Mouse (Mus musculus) embryo, embryonic 10.5 days (tissue): ENCODE results near the gene Uhrf2.
A peak's percentile ranks its signal among the peaks of the same experiment; 100 is the strongest.

ENCODE experiments used
- DNase-seq: peaks from one replicate; pipeline ENCODE4 v3.0.0-alpha.2; 2015; ENCODE audit warnings: low spot score

The Uhrf2 gene

DNA sequence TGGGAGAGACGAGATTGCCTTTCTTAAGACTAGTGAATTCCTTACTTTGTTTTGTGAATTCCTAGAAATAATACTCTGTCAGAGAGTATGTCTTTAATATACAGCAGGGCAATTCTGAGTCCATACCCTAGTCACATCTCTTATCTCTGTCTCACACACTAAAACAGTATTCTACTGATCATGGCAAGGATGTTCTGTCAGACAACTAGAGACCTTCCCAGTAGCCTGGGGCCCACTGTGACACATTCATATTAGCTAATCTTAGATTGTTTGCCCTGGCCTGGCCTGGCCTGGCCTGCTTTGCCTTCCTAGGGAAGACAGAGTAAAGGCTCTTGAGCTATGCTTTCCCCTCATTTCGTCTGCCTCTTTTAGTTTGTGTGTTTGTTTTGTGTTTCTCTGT lies 20.3 kb downstream of the Uhrf2 start:
- no peak for DNase-seq

DNA sequence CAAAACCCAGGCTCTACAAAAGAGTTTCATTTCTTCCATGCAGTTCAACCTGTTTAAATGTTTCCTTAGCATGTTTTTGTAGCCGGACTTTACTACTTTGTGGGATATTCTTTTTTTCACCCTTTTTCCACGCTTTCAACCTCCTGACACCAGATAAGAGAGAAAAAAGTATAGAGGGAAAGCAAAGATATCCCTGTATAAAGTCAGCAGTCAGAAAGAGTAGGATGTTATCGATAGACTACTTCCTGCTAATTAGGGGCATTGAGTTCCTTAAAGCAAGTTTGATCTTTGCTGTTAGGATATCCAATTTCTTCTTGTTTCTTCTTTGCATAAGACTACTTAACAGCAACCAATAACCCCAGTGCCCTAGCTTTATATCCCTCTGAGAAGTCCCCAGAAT lies 21.2 kb downstream of the Uhrf2 start:
- DNase-seq = no peak

DNA sequence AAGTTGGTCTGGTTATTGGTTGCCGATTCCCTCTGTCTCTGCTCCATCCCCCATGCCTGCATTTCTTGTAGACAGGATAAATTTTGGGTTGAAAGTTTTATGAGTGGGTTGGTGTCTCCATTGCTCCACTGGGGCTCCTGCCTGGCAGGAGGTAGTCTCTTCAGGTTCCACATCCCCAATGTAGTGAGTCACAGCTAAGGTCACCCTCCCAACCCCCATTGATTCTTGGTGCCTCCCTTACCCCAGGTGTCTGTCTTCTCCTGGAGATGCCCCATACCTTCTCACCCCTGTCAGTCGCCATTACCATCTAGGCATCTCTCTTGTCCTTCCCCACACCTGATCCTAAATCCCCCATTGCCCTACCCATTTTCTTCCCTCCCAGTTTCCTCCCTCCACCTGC lies 23.9 kb downstream of the Uhrf2 start:
- no peak for DNase-seq

DNA sequence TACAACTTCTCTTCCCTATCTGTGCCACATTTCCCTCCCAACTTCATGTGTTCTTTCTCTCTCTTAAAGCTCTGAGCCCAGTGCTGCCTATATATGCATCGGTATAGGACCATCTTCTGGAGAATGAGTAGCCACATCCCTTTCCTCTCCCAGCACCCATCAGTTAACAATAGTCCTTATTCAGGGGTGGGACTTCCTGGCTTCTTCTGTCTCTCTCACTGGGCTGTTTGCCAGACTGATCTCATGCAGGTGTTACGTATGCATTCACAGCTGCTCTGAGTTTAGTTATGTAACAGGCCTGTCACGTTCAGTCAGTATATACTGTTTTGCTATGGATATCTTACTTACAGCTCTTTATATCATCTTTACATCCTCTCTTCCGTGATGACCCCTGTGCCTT lies 35.5 kb downstream of the Uhrf2 start:
- no peak for DNase-seq

DNA sequence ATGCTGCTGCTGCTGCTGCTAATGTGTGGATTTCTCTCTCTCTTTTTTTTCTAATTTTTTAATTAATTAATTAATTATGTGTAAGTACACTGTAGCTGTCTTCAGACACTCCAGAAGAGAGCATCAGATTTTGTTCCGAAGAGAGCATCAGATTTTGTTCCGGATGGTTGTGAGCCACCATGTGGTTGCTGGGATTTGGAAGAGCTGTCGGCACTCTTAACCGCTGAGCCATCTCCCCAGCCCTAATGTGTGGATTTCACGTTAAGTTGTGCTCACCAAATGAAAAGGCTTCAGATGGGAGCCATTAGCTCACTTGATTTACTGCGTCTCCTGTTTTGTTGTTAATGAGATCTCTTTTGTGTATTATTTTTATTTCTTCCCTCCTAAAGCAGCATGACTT lies 59.9 kb downstream of the Uhrf2 start:
- no peak for DNase-seq

DNA sequence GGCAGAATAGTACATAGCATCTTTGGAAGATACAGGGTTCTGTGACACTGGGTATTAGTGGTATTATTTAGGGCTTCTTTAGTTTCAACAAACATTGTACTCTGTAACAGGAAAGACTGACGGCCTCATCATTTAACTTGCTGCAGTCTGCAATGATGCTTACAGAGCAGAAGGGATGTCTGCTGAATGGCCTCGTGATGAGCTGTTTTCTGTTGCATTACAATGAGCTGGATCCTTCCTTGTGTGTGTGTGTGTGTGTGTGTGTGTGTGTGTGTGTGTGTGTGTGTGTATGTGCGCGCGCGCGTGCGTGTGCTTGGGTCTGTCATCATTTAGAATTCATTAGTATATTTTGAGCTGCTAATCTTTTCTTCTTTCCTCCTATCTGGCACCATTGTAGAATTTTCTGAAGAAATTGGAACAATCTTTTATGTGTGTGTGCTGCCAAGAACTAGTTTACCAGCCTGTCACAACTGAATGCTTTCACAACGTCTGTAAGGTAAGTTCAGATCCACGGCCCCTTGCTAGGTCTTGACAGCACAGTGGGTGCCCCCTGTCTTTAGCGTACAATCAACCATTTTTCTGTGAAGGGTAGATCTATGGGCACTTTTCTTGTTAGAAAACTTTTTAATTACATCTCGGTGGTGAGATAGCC lies 61.5 kb downstream of the Uhrf2 start:
- no peak for DNase-seq

DNA sequence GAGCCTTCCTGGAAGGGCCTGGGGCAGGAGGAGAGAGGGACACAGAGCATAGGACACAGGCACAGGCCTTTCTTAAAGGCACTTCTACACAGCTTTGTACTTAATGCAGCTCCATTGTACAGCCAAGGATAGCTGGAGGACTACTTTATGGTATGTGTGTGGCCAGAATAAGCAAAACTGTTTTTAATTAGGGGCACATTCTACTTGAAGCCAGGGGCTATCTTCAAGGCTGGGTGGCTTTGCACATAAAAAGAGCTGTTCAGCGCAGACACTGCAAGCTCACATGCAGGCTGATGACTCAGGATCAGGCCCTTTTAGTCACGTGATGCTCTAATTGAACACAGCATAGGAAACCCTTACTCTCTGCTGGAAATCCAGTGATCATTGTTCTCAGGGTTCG lies 65.9 kb downstream of the Uhrf2 start:
- peak; percentile 58 for DNase-seq

DNA sequence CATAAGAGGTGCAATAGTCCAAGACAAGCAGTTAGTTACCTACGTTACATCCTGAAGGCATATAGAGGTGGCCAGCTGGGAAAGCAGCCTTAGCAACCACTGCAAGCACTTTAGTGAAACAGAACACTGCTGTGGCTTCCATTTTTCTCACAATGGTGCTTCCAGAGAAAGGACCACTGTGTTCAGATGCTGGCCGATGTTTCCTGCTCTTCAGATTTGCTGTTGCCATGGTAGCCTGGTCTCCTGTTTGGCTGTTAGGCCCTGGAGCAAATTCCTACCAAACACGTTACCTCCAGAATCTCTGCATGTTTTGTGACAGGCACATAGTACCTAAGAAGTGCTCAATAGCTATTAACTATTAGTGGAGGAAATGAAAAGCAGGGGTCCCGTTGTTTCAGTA lies 66.7 kb downstream of the Uhrf2 start:
- no peak for DNase-seq

DNA sequence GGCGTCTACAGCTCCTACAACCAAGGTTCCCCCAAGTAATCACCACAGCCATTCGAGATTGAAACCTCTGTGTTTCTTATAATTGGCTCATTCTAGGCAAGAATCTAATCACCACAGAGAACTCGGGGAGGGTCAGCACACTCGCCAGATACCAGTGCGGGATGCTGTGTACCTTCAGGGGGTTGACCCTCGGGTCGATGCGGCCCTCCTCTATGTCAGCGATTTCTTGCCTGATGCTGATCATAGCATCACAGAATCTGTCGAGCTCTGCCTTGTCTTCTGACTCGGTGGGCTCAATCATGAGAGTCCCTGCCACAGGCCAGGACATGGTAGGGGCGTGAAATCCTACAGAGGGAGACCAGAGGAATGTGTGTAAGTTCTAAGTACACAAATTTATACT lies 70.3 kb downstream of the Uhrf2 start:
- DNase-seq = no peak

DNA sequence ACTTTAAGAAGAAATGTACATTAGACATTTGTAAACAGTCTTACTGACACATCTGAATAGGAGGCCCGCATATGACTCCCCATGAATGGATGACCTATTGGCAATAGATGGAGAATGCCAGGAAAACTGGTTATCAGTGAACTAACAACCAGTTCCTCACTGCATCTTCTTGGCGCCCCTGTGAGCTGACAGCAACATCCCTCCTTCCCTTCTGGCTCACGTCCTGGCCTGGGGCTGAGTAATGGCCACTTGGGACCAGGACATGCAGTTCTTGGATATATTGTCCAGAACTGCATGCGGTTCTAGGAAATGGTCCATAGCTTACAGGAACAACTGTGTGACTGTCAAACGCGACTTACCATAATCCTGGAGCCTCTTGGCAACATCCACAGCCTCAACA lies 72.3 kb downstream of the Uhrf2 start:
- DNase-seq = no peak

DNA sequence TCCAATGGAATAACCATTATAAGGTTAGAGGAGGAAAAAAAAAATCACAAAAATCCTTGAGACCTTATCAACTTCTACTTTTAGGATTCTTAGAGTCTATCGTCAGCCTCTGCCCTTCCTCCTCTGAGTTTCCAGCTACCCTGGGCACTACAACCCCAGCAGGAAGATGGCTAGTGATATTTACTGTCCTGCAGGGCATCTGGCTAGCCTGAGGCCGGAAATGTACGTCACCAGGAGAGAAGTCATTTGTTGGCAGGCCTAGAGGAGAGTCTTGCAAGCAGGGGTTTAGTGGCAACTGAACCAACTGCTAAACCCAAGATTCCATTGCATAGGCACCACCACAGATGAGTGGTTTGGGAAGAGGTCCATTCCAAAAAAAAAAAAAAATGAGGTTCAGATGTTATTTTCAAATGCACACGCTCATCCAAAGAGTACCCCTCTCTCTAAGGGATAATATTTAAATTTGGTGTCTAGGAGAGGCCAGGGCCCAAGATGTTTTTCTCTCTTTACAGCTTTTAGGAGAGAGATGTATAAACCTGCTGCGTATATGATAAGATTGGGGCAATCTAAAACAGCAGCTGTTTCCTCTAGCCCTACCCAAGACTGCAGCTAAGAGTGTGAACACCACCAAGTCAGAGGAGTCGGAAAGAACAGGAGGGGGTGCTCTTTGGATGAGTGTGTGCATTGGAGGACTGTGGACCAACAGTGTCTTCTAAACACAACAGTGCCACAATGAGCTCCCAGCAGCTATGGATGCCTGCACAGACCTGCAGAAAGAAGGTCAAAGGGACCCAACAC lies 74.9 kb downstream of the Uhrf2 start:
- no peak for DNase-seq

DNA sequence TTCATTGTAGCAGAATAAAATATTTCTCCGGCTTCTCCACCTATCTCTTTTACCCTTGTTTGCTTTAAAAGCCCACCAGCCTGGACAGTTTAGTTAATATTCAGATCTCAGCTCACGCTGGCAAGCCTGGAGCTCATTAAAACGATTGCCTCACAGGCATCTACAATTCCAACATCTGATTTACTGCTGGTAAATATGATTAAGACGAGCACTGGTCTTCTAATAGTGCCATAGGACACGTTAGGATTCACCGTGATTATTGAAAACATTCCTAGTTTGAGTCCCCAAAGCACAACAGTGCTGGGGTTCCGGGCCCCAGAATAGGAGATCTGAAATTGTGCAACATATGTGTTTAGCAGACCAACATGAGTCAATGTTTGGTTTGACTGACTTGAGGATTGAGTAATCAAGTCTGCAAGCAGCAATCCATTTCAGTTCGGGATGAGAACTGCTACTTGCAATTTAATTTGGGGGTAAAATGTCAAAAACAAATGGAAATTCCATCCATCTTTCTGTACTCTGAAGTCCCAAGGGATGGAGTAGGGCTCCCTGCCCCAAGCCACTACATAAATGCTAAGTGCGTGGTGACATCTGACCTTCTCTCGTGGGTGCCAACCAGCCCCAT lies 77.0 kb downstream of the Uhrf2 start:
- peak; percentile 20 for DNase-seq

DNA sequence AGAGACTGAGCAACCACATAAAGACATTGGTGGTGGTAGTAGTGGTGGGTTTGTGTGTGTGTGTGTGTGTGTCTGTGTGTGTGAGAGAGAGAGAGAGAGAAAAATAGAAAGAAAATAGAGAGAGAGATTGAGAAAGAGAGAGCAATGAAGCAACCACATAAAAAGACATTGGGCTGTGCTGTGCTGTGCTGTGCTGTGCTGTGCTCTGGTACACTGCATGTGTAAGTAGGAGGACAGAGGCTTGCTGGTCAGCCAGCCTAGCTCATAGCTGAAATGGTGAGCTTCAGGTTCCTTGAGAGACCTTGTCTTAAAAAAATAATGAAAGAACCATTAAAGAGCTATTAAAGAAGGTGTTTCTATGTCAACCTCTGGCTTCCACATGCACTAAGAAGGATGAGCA lies 78.3 kb downstream of the Uhrf2 start:
- no peak for DNase-seq

DNA sequence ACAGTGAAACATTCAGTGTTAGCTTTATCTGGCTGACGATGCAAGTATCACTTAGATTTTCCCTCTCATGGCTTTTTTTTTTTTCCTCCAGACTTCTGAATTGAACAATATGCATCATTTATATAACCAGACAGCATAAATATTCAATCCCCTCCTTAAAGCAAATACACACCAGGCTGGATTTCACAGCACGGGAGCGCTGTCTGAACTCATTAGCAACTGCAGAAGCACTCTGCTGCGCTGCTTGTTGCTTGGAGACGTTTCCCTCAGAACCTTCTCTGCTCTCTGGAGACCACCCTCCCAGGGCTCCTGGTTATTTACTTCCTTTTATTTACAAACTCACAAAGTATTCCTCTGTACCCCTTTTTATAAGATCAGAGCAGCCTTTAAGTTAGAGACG lies 78.8 kb downstream of the Uhrf2 start:
- no peak for DNase-seq

DNA sequence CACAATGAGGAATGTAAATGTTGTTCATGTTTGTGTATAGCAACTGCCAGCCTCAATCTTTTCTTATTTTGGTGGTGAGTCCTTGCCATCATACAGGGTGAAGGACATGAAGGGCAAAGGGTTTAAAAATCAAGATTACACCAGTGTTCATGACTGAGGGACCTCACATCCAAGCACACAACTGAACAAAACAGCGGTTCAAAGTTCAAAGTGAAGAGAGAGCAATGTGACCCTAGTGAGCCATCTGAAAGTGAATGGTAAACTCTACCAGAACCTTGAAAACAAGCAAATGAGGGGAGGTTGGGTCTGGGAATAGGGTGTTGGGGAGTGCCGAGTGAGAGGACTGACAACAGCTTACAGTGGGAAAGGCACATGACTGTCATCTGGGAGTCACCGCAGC lies 81.1 kb downstream of the Uhrf2 start:
- DNase-seq = no peak

DNA sequence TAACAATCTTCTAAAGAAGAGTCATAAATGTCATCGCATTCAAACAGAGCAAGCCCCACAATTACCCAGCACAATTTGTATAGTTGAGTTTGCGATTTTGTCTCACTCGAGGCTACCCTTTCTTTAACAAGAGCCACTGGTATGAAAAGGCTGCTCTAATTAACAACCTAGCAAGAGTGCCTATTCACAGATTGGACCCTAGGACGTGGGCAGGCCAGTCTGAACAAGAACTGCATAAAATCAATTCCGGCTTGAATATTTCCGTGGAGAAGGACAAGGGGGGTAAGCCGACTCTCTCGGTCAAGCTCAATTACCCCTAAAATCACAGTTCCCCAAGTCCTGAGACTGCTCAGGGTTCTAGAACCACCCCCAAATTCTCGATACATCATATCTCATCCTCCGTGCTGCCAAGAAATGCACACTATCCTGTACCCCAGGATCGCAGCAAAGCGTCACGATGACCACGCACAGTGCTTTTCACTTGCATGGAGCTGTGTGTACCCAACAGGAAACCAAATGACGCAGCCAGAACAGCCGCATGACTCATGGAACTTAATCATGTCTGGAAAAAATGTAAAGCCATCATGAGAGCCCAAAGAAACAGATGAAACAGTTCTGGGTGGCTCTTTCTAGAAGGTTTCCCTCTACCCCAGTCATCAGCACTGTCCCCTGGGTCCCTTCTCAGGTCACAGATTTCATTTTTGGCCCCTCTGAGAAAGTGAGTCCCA lies 82.8 kb downstream of the Uhrf2 start:
- DNase-seq = no peak

DNA sequence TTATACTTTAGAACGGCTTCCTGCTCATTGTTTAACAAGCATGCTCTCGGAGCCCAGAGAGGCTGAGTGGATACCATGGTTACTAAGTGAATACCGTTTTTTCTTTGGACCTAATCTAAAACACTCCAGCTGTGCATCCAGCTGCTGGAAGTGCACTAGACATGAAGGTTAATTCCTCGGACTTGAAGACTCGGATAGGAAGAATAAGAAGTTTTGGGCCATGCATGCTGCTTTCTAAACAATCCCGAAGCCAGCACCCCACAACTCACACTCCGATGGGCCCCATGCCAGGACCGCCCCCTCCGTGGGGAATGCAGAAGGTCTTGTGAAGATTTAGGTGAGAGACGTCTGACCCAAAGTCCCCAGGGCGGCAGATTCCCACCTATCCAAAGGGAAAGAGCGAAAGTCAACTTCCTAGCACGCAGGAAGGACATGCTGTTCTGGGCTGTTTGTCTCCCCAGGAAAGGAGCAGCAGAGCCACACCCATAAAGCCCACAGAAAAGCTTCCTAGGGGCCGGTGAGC lies 84.7 kb downstream of the Uhrf2 start:
- DNase-seq = peak; percentile 63

DNA sequence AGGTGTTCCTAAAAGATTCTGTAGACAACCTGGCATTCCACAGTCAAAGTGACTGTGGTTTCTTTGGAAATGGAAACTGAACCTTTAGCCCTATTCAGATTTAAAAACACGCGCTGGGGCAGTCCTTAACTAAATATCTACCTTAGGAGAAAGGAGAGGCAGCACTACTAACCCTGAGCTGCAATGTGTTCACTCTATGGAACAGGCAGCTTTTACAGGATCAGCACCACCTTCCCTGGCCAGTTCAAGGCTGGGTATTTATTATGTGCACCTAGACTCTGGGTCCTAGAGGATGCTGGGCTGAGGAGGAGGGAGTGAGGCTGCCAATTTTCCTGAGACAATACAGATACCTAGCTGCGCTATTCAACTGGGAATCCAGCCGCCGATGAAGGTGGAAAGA lies 85.3 kb downstream of the Uhrf2 start:
- no peak for DNase-seq

DNA sequence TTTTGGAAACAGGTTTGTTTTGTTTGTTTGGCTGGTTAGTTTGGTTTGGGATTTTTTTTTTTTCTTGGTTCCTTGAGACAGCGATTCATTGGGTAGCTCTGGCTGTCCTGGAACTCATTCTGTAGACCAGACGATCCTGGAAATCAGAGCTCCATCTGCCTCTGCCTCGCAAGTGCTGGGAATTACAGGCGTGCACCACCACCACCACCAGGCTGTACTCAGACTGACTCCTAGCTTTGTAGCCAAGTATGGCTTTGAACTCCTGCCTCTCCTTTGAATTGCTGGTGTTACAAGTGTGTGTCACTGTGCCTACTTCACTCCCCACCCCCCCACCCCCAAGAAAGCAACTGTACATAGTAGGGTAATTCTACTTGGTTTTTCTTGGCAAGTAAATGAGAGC lies 86.9 kb downstream of the Uhrf2 start:
- DNase-seq = no peak

DNA sequence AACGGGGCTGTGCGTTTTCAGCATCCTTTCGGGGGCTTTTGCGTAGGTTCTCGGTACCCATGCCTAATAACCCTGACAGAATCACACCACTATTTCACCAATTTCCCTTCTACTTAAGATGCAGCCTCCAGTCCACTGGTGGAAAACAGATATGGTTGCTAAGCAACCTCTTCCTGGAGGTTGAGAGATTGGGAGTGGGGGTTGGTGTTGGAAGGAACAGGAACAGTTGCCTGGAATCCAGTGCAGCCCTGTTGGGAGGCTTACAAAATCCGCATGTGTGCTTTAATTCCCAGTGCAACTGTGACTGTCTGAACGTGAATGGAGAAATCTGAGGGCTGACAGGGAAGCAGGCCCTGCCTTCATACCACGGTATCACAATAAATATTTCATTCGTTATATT lies 87.5 kb downstream of the Uhrf2 start:
- peak; percentile 57 for DNase-seq

DNA sequence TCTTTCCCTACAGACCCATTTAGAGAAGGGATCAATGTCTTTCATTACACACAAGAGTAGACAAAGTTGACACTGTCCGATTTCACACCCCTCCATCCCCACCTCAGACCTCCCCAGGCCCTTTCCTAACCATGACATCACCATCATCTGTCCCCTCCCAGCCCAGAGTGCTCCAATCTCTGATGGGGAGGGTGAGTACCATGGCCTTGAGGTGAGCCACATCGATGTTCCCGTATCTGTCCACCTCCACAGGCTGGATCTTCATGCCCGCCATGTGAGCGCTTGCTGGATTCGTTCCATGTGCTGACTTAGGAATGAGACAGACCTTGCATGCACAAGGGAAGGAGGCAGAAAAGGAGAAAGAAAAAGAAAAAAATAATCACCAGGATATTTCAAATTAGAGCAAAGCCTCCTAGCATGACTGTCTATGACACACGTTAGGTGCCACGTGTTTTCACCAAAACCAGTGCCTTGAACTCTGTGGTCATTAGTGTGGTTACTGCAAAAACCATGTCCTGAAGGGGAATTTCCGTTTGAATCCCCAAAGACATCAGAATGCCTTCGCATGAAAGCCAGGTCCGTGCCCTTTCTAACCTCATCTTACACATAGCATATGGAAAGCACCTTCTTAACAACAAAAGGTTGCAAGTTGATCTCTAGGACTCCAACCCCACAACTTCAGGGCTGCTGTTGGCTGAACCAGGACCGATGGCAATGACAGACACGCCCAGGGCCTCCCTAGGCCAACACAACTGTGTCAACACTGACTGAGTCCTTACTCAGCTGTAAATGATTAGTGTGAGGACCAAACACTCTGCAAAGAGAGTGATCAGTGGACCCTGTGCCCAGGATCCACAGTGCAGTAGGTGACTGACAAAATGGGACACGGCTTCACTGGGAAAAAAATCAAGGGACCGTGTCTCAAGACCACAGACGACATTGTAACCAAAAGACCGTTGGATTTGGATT lies 88.3 kb downstream of the Uhrf2 start:
- DNase-seq = peak; percentile 36
